Mouse (Mus musculus) stomach, embryonic 15.5 days (tissue): ENCODE results near the gene Fam69b. TPM values are rescaled to one million over a fixed set of nuclear protein-coding genes. Genes with fewer than 3 reads are reported as not detected.
A peak's percentile ranks its signal among the peaks of the same experiment; 100 is the strongest.

Experiments
- ATAC-seq: fragments of 200-750 bp; cut with Nextera tagmentation; 2 replicates; pipeline ENCODE4 v1.8.0; 2017; ENCODE audit warnings: low read depth, moderate number of reproducible peaks, moderate TSS enrichment; ENCODE audit not compliant: insufficient read depth, low FRiP score
- H3K27ac ChIP-seq: fragments of 300-500 bp; sonication (generic); 2 replicates; pipeline ENCODE4 v1.5.1; 2015; ENCODE audit warnings: mild to moderate bottlenecking, inconsistent platforms
- H3K27me3 ChIP-seq: fragments of 300-500 bp; sonication (generic); replicated peaks from 2 replicates; pipeline ENCODE4 v1.6.1; 2015; ENCODE audit warnings: inconsistent platforms
- H3K36me3 ChIP-seq: fragments of 300-500 bp; sonication (generic); 2 replicates; pipeline ENCODE4 v1.6.1; 2015; ENCODE audit warnings: inconsistent platforms
- H3K4me1 ChIP-seq: fragments of 300-500 bp; sonication (generic); 2 replicates; pipeline ENCODE4 v1.6.1; 2015; ENCODE audit warnings: inconsistent platforms
- H3K4me2 ChIP-seq: fragments of 300-500 bp; sonication (generic); 2 replicates; pipeline ENCODE4 v1.6.1; 2015; ENCODE audit warnings: mild to moderate bottlenecking, inconsistent platforms
- H3K4me3 ChIP-seq: fragments of 300-500 bp; sonication (generic); replicated peaks from 2 replicates; pipeline ENCODE4 v1.5.1; 2015; ENCODE audit warnings: inconsistent platforms
- H3K9ac ChIP-seq: fragments of 300-500 bp; sonication (generic); 2 replicates; pipeline ENCODE4 v1.6.1; 2015; ENCODE audit warnings: inconsistent platforms
- H3K9me3 ChIP-seq: fragments of 300-500 bp; sonication (generic); 2 replicates; pipeline ENCODE4 v1.6.1; 2016; ENCODE audit warnings: inconsistent platforms
- WGBS: fragments of 180-500 bp; shearing (Covaris S2); methylation state at CpG from one replicate; pipeline ENCODE4 v1.1.7; 2015; 5-methylcytosine and 5-hydroxymethylcytosine counted together
- polyA plus RNA-seq: library from polyadenylated mRNA; unstranded; fragments of >200 nt; fragmentation: Nextera tagmentation; extraction: Ambion mirVana; gene quantifications from 2 replicates; pipeline ENCODE4 v1.2.1, GENCODE M21; 2015

Fam69b gene
- 28.9 and 33.7 TPM in 2 replicates for polyA plus RNA-seq

GRCm38 (mm10) chr2:26627921-26628739, at the start of gene Fam69b:
Gene Fam69b (plus strand): TSS chr2:26628457.
- Histone ChIP-seq H3K9ac (peak within 1 kb of the TSS; percentile 75), H3K4me1 (peaks cover 15% of the 10 kb centered on the region), H3K9me3 (no peaks in the 10 kb centered on the region), H3K27me3 (no peaks in the 10 kb centered on the region), H3K36me3 (no peaks in the 10 kb centered on the region), H3K4me3 (peak within 1 kb of the TSS; percentile 67), H3K27ac (peak within 1 kb of the TSS; percentile 28; the same call in 1 of the 2 replicates), H3K4me2 (peak within 1 kb of the TSS; percentile 96)
- peak; percentile 45 for ATAC-seq
- WGBS, result 1% methylated on average over 70 of the region's 70 CpGs

DNA sequence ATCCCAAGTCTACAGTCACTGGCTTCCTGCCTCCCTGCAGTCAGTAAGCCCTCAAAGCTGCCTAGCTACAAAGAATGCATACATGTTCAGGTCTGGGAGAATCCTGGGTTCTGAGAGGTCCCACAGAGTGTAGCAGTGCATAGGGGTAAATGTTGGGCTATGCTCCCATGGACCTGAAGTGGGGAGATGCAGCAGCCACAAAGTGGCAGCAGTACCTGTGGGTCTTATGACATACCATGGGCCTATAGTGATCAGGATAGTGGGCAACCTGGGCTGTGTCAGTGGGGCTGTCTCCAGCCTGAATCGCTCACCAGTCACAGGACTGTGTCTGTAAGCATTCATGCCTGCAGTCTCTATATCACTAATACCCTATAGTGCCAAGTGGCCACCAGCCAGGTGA, 48.5 kb upstream of the Fam69b start, which contains the start of gene Egfl7:
Gene Egfl7, plus strand, starts transcription at position 301 of the 400 bp plus-strand sequence.
- Histone ChIP-seq H3K9me3 (no peaks in the 10 kb centered on the region), H3K9ac (no peak within 1 kb of the TSS), H3K27me3 (no peaks in the 10 kb centered on the region), H3K4me2 (no peak within 1 kb of the TSS), H3K4me3 (no peak within 1 kb of the TSS), H3K36me3 (no peaks in the 10 kb centered on the region), H3K27ac (no peak within 1 kb of the TSS; the same call in 1 of the 2 replicates), H3K4me1 (0 out of 2 replicates have a peak, but pooled peaks cover 7% of the 10 kb centered on the region)
- ATAC-seq, result no peak
- 95% methylated on average over 1 of the region's 1 CpGs for WGBS

- no peak for ATAC-seq
- H3K4me1 ChIP-seq, result 0 out of 2 replicates have a peak, but pooled peaks cover 5% of the 10 kb centered on the region
- no peaks in the 10 kb centered on the region for H3K9me3 ChIP-seq
- no peaks in the 10 kb centered on the region for H3K36me3 ChIP-seq
- H3K9ac ChIP-seq, result no peak overlapping the region
- 89% methylated on average over 5 of the region's 5 CpGs for WGBS
- no peak overlapping the region for H3K4me2 ChIP-seq
- H3K27ac ChIP-seq, result no peak overlapping the region
- no peak overlapping the region for H3K4me3 ChIP-seq
- H3K27me3 ChIP-seq, result no peaks in the 10 kb centered on the region
Observed at GRCm38 (mm10) chr2:26580751-26581150, 47.5 kb upstream of the Fam69b start.

DNA sequence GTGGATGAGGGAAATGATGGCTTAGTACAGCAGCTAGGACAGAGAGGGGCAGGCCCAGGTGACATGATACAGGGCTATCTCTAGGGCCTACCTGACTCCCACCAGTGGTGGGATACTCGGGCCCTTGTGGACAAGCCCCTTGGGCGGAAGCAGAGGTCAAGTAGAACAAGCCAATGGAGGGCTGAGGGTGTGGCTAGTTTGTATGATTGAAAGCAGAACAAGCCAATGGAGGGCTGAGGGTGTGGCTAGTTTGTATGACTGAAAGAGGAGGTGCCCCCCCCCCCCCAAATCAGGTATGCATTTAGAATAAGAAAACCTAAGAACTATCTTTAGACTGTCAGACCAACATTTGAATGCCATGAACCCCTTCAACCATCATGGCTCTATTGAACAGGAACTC, 46.1 kb upstream of the Fam69b start:
- Histone ChIP-seq H3K36me3 (no peaks in the 10 kb centered on the region), H3K9ac (no peak overlapping the region), H3K9me3 (no peaks in the 10 kb centered on the region), H3K4me1 (peaks cover 14% of the 10 kb centered on the region), H3K27me3 (no peaks in the 10 kb centered on the region), H3K4me3 (no peak overlapping the region), H3K27ac (no peak overlapping the region; the same call in 1 of the 2 replicates), H3K4me2 (no peak overlapping the region)
- 64% methylated on average over 2 of the region's 2 CpGs for WGBS
- ATAC-seq, result no peak

GRCm38 (mm10) chr2:26582741-26583140, 45.5 kb upstream of the Fam69b start:
- Histone ChIP-seq H3K9me3 (no peaks in the 10 kb centered on the region), H3K4me2 (peak overlapping the region; percentile 6; the same call in 1 of the 2 replicates), H3K36me3 (no peaks in the 10 kb centered on the region), H3K27me3 (no peaks in the 10 kb centered on the region), H3K4me3 (no peak overlapping the region), H3K27ac (peak overlapping the region; percentile 51; the same call in 1 of the 2 replicates), H3K9ac (no peak overlapping the region), H3K4me1 (peaks cover 14% of the 10 kb centered on the region)
- 63% methylated on average over 7 of the region's 7 CpGs for WGBS
- no peak for ATAC-seq

GRCm38 (mm10) chr2:26583640-26584039, 44.6 kb upstream of the Fam69b start:
- Histone ChIP-seq H3K27me3 (no peaks in the 10 kb centered on the region), H3K4me3 (peak overlapping the region; percentile 26), H3K4me1 (peaks cover 17% of the 10 kb centered on the region), H3K4me2 (no peak overlapping the region), H3K9ac (no peak overlapping the region), H3K27ac (peak overlapping the region; percentile 16; the same call in 1 of the 2 replicates), H3K9me3 (no peaks in the 10 kb centered on the region), H3K36me3 (no peaks in the 10 kb centered on the region)
- ATAC-seq, result no peak
- WGBS, result 34% methylated on average over 11 of the region's 11 CpGs

GRCm38 (mm10) chr2:26585713-26586112, 42.5 kb upstream of the Fam69b start:
- Histone ChIP-seq H3K4me1 (peaks cover 17% of the 10 kb centered on the region), H3K4me2 (peak overlapping the region; percentile 86; the same call in 1 of the 2 replicates), H3K36me3 (no peaks in the 10 kb centered on the region), H3K4me3 (peak overlapping the region; percentile 61), H3K27me3 (no peaks in the 10 kb centered on the region), H3K9ac (no peak overlapping the region), H3K9me3 (no peaks in the 10 kb centered on the region), H3K27ac (0 out of 2 replicates have a peak overlapping the region, but pooled peaks have one; percentile 27)
- ATAC-seq, result no peak
- WGBS, result 54% methylated on average over 6 of the region's 6 CpGs

DNA sequence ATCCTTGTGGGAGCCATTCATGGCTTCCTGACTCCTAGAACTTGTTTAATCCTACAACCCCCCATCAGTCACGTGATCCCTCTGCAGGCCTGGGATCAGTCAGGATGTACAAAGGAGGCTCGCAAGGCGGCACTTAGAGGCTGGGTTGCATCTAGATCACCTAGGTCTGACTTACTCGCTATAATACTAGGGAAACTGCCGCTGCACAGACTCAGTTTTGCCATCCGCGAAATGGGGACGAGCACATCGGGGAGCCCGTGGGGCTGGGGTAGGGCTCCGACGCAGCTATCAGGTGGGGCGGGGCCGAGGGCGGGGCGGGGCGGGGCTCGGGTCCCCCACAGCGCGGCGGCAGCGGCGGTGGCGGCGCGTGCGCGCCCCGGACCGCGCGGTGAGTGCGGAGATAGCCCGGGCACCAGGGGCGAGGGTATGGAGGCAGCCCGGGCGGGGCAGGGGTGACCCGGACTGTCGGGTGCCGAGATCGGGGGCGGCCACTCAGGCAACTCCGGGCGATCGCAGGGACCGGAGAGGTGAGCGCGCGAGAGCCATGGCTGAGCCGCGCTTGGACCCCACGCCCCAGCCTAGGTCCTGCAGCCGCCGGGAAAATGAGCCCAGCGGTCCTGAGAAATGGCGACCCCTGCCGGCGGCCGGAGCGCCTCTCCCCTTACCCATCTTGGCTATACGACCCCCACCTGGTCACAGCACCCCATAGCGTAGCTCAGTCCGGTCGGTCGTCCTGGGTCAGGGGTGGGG, 41.8 kb upstream of the Fam69b start, which contains the start of gene Gm20532:
Gene Gm20532, plus strand, starts transcription at position 346 of the 750 bp plus-strand sequence.
- no peaks in the 10 kb centered on the region for H3K9me3 ChIP-seq
- H3K27me3 ChIP-seq, result no peaks in the 10 kb centered on the region
- WGBS, result 1% methylated on average over 63 of the region's 65 CpGs
- H3K4me1 ChIP-seq, result peaks cover 17% of the 10 kb centered on the region
- H3K9ac ChIP-seq, result peak within 1 kb of the TSS; percentile 22; the same call in 1 of the 2 replicates
- H3K4me2 ChIP-seq, result peak within 1 kb of the TSS; percentile 86
- peak within 1 kb of the TSS; percentile 52 for H3K27ac ChIP-seq
- H3K4me3 ChIP-seq, result peak within 1 kb of the TSS; percentile 61
- no peaks in the 10 kb centered on the region for H3K36me3 ChIP-seq
- peak; percentile 67 for ATAC-seq

GRCm38 (mm10) chr2:26587044-26587405, 41.2 kb upstream of the Fam69b start:
- H3K4me2 ChIP-seq, result peak overlapping the region; percentile 86
- no peaks in the 10 kb centered on the region for H3K36me3 ChIP-seq
- peak overlapping the region; percentile 61 for H3K4me3 ChIP-seq
- H3K9ac ChIP-seq, result peak overlapping the region; percentile 22; the same call in 1 of the 2 replicates
- H3K27me3 ChIP-seq, result no peaks in the 10 kb centered on the region
- peaks cover 17% of the 10 kb centered on the region for H3K4me1 ChIP-seq
- peak; percentile 26 for ATAC-seq
- H3K9me3 ChIP-seq, result no peaks in the 10 kb centered on the region
- H3K27ac ChIP-seq, result peak overlapping the region; percentile 19; the same call in 1 of the 2 replicates
- 7% methylated on average over 11 of the region's 11 CpGs for WGBS

DNA sequence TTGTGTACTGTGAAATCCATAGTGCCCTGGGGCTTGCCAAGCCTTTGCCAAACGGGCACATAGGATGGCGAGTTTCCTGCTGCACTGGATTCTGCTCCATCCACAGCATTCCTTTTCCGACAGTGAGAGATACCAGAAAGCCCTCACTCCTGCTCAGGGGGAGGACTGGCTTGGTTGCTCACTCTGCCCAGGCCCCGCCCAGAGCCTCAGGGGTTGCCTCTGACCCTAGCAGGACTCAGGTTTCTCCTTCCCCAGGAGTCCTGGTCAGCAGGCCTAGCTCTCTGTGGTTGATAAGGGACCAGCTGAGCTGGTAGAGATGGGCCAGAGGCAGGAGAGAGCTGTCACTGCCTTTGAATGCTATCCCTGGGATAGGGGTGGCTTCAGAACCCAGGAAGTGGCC, 39.7 kb upstream of the Fam69b start:
- 35% methylated on average over 4 of the region's 4 CpGs for WGBS
- H3K9ac ChIP-seq, result no peak overlapping the region
- peak overlapping the region; percentile 16; the same call in 1 of the 2 replicates for H3K27ac ChIP-seq
- 0 out of 2 replicates have a peak, but pooled peaks cover 7% of the 10 kb centered on the region for H3K36me3 ChIP-seq
- H3K4me3 ChIP-seq, result 0 out of 2 replicates have a peak overlapping the region, but pooled peaks have one; percentile 8
- H3K4me1 ChIP-seq, result peaks cover 17% of the 10 kb centered on the region
- ATAC-seq, result no peak
- peak overlapping the region; percentile 19 for H3K4me2 ChIP-seq
- H3K9me3 ChIP-seq, result no peaks in the 10 kb centered on the region
- H3K27me3 ChIP-seq, result no peaks in the 10 kb centered on the region

- Histone ChIP-seq H3K4me2 (peak overlapping the region; percentile 19; the same call in 1 of the 2 replicates), H3K36me3 (peaks cover 11% of the 10 kb centered on the region; the same call in 1 of the 2 replicates), H3K9me3 (no peaks in the 10 kb centered on the region), H3K4me3 (no peak overlapping the region), H3K4me1 (peaks cover 17% of the 10 kb centered on the region), H3K9ac (no peak overlapping the region), H3K27me3 (no peaks in the 10 kb centered on the region), H3K27ac (no peak overlapping the region)
- no peak for ATAC-seq
- 89% methylated on average over 10 of the region's 10 CpGs for WGBS
Observed at GRCm38 (mm10) chr2:26589284-26589683, 39.0 kb upstream of the Fam69b start.
